Mouse (Mus musculus) myocyte (in vitro differentiated cells): Measurements from ENCODE around the gene Thbs3. TPM values are rescaled to one million over a fixed set of nuclear protein-coding genes. Genes with fewer than 3 reads are reported as not detected.

Experiments
- H3K27me3 ChIP-seq: one replicate; pipeline ENCODE4 v1.6.1; 2011; ENCODE audit not compliant: control insufficient read depth, insufficient read depth, insufficient read length
- H3K36me3 ChIP-seq: one replicate; pipeline ENCODE4 v1.6.1; 2011; ENCODE audit not compliant: control insufficient read depth, insufficient read depth
- H3K4me2 ChIP-seq: one replicate; pipeline ENCODE4 v1.6.1; 2011; ENCODE audit warnings: low read depth, control low read depth
- H3K4me3 ChIP-seq: one replicate; pipeline ENCODE4 v1.5.1; 2011; ENCODE audit warnings: mild to moderate bottlenecking, control low read depth, moderate library complexity
- H3K79me2 ChIP-seq: one replicate; pipeline ENCODE4 v1.6.1; 2011; ENCODE audit not compliant: control insufficient read depth, insufficient read depth
- H3ac ChIP-seq: one replicate; pipeline ENCODE4 v1.6.1; 2011; ENCODE audit not compliant: control insufficient read depth, insufficient read length
- CEBPB ChIP-seq: IDR thresholded peaks from 2 replicates; pipeline ENCODE4 v1.6.1; 2011; ENCODE audit warnings: mild to moderate bottlenecking, moderate library complexity; ENCODE audit not compliant: poor library complexity, insufficient read depth, severe bottlenecking
- E2F4 ChIP-seq: IDR thresholded peaks from one replicate; pipeline ENCODE4 v1.6.1; 2011; ENCODE audit warnings: mild to moderate bottlenecking, control low read depth, moderate library complexity; ENCODE audit not compliant: insufficient read depth
- MAX ChIP-seq: IDR thresholded peaks from one replicate; pipeline ENCODE4 v1.6.1; 2011; ENCODE audit warnings: low read depth, mild to moderate bottlenecking, control low read depth
- MYOD1 ChIP-seq, 3 experiments: IDR thresholded peaks; one replicate each; pipeline ENCODE4 v1.6.1; 2011; ENCODE audit warnings: control low read depth in 2 of 3, low read depth in 2 of 3, mild to moderate bottlenecking in 2 of 3, moderate library complexity in 1 of 3; ENCODE audit not compliant: insufficient read length in 2 of 3, control insufficient read depth in 1 of 3
- MYOG ChIP-seq, 3 experiments: IDR thresholded peaks; one replicate each; pipeline ENCODE4 v1.6.1; 2011; ENCODE audit warnings: control low read depth in 2 of 3, low read depth in 2 of 3, mild to moderate bottlenecking in 2 of 3; ENCODE audit not compliant: insufficient read length in 2 of 3, control insufficient read depth in 1 of 3, insufficient read depth in 1 of 3
- POLR2A ChIP-seq: IDR thresholded peaks from one replicate; pipeline ENCODE4 v1.6.1; 2011; ENCODE audit warnings: low read depth, mild to moderate bottlenecking, control low read depth, moderate library complexity; ENCODE audit not compliant: insufficient read length
- POLR2AphosphoS2 ChIP-seq: IDR thresholded peaks from one replicate; pipeline ENCODE4 v1.6.1; 2011; ENCODE audit warnings: low read depth, control low read depth; ENCODE audit not compliant: insufficient read length
- REST ChIP-seq: IDR thresholded peaks from one replicate; pipeline ENCODE4 v1.6.1; 2011; ENCODE audit warnings: mild to moderate bottlenecking, control low read depth, moderate library complexity; ENCODE audit not compliant: insufficient read depth, insufficient read length
- SRF ChIP-seq: IDR thresholded peaks from one replicate; pipeline ENCODE4 v1.6.1; 2011; ENCODE audit warnings: low read depth; ENCODE audit not compliant: control insufficient read depth, insufficient read length
- TCF12 ChIP-seq: IDR thresholded peaks from one replicate; pipeline ENCODE4 v1.6.1; 2011; ENCODE audit warnings: mild to moderate bottlenecking, control low read depth; ENCODE audit not compliant: poor library complexity, insufficient read depth, severe bottlenecking
- TCF3 ChIP-seq: IDR thresholded peaks from one replicate; pipeline ENCODE4 v1.6.1; 2011; ENCODE audit warnings: low read depth, control low read depth; ENCODE audit not compliant: insufficient read length
- USF1 ChIP-seq: IDR thresholded peaks from one replicate; pipeline ENCODE4 v1.6.1; 2011; ENCODE audit warnings: low read depth, mild to moderate bottlenecking, control low read depth, moderate library complexity
- polyA plus RNA-seq: library from polyadenylated mRNA; unstranded; fragments of >200 nt; fragmentation: generic; extraction: Trizol; gene quantifications from one replicate; pipeline ENCODE4 v1.2.1, GENCODE M21; 2012; ENCODE audit warnings: missing spikeins

Thbs3 gene
- polyA plus RNA-seq, 1 experiment = 5.9 TPM

DNA sequence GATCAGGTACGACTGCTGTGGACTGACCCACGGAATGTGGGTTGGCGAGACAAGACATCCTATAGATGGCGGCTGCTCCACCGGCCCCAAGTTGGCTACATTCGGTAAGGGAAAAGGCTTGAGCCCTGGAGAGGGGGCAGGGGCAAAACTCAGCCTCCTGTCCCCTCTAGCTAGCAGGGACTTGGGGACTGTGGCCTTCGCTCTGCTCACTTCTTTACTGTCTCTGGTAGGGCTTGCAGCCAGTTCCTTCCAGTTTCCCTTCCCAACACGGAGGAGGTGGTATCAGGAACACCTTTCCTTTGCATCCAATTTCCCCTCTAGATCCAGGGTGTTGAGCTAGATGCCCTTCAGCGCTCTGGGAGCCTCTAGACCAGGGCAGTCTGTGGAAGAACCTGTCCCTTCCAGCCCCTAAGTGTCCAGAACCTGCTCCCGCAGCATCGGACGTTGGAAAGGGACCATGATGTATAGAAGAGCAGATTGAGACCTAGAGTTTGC lies 10.4 kb downstream of the Thbs3 start:
- no peaks in the 10 kb centered on the region for H3K36me3 ChIP-seq
- TF ChIP-seq TCF12 (no peak), E2F4 (no peak), SRF (no peak), MYOD1 (IDR thresholded peaks at IDR 0.05; ENCODE audit: control insufficient read depth in 1 of 3, insufficient read length in 2 of 3, low read depth in 2 of 3) (no peak), TCF3 (no peak), USF1 (no peak), MAX (no peak), MYOG (IDR thresholded peaks at IDR 0.05; ENCODE audit: control insufficient read depth in 1 of 3, insufficient read depth in 1 of 3, insufficient read length in 2 of 3, low read depth in 2 of 3) (no peak)
- no peaks in the 10 kb centered on the region for H3K79me2 ChIP-seq
- H3K27me3 ChIP-seq = no peaks in the 10 kb centered on the region
- H3K4me3 ChIP-seq = no peak overlapping the region
- H3K4me2 ChIP-seq = no peak overlapping the region
- H3ac ChIP-seq = no peak overlapping the region

DNA sequence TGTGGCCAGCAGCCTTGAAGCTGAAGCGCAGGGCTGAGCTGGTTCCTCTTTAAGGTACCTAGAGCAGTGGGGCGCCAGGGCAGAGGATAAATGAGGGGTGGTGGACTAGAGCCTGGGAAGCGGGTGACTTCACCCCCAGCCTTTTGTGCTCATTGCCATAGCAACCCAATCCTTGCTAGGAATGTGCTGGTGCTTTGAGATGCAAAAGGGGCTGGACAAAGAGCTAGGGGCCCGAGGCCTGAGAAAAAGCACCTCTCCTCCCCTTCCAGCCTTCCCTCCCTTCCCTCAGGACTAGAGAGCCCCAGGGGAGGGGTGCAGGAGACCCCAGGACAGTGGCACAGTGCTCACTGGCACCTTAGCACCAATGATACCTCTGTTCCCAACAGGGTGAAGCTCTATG lies 10.9 kb downstream of the Thbs3 start:
- TF ChIP-seq USF1 (no peak), MAX (no peak), MYOG (IDR thresholded peaks at IDR 0.05; ENCODE audit: control insufficient read depth in 1 of 3, insufficient read depth in 1 of 3, insufficient read length in 2 of 3, low read depth in 2 of 3) (no peak), POLR2AphosphoS2 (no peak), MYOD1 (IDR thresholded peaks at IDR 0.05; ENCODE audit: control insufficient read depth in 1 of 3, insufficient read length in 2 of 3, low read depth in 2 of 3) (no peak), REST (no peak)
- no peak overlapping the region for H3ac ChIP-seq
- H3K4me3 ChIP-seq = no peak overlapping the region
- H3K27me3 ChIP-seq = no peaks in the 10 kb centered on the region
- H3K4me2 ChIP-seq = no peak overlapping the region
- no peaks in the 10 kb centered on the region for H3K79me2 ChIP-seq
- H3K36me3 ChIP-seq = no peaks in the 10 kb centered on the region

DNA sequence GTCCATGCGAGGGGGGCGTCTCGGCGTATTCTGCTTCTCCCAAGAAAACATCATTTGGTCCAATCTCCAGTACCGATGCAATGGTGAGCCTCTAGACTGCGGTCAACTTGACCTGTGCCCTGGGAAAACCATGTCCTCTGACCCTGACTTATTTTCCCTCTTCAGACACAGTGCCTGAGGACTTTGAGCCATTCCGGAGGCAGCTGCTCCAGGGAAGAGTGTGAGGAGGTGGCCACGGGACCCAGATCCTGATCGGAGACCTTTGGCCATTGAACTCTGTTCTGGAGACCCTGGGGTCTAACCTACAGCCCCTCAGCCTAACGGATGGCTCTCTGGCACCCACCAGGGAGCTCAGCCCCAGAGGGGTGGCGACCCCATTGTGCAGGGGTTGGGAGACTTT lies 11.4 kb downstream of the Thbs3 start:
- no peaks in the 10 kb centered on the region for H3K79me2 ChIP-seq
- H3ac ChIP-seq = no peak overlapping the region
- no peaks in the 10 kb centered on the region for H3K36me3 ChIP-seq
- H3K27me3 ChIP-seq = no peaks in the 10 kb centered on the region
- no peak overlapping the region for H3K4me2 ChIP-seq
- no peak for TF ChIP-seq MYOD1 (IDR thresholded peaks at IDR 0.05; ENCODE audit: control insufficient read depth in 1 of 3, insufficient read length in 2 of 3, low read depth in 2 of 3)
- H3K4me3 ChIP-seq = no peak overlapping the region

DNA sequence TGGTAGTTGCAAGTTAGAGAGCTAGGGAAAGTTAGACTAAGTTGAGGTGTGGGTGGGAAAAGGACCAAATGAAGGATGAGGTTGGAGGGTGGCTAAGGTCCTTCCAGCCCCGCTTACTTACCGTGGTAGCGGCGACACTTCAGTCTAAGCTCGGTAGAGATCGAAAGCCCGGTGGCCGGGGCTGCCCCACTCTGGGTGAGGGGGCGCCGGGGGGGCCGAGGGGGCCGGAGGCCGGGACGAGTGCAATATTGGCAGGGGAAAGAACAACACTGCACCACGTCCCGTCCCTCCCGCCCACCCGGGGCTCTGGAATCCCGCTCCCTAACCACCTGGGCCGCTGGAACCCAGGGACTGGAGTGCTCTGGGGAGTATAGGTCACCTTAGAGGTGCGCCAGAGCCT lies 11.9 kb downstream of the Thbs3 start, which contains the start of gene Mtx1:
Gene Mtx1 (minus strand): TSS at position 189 of the 400 bp plus-strand sequence.
- no peak for TF ChIP-seq MYOG (IDR thresholded peaks at IDR 0.05; ENCODE audit: control insufficient read depth in 1 of 3, insufficient read depth in 1 of 3, insufficient read length in 2 of 3, low read depth in 2 of 3)
- TF ChIP-seq CEBPB = no peak
- Histone ChIP-seq H3K27me3 (no peaks in the 10 kb centered on the region), H3K4me3 (peak within 1 kb of the TSS; percentile 22), H3ac (no peak within 1 kb of the TSS), H3K4me2 (peak within 1 kb of the TSS; percentile 70), H3K79me2 (no peaks in the 10 kb centered on the region), H3K36me3 (no peaks in the 10 kb centered on the region)

DNA sequence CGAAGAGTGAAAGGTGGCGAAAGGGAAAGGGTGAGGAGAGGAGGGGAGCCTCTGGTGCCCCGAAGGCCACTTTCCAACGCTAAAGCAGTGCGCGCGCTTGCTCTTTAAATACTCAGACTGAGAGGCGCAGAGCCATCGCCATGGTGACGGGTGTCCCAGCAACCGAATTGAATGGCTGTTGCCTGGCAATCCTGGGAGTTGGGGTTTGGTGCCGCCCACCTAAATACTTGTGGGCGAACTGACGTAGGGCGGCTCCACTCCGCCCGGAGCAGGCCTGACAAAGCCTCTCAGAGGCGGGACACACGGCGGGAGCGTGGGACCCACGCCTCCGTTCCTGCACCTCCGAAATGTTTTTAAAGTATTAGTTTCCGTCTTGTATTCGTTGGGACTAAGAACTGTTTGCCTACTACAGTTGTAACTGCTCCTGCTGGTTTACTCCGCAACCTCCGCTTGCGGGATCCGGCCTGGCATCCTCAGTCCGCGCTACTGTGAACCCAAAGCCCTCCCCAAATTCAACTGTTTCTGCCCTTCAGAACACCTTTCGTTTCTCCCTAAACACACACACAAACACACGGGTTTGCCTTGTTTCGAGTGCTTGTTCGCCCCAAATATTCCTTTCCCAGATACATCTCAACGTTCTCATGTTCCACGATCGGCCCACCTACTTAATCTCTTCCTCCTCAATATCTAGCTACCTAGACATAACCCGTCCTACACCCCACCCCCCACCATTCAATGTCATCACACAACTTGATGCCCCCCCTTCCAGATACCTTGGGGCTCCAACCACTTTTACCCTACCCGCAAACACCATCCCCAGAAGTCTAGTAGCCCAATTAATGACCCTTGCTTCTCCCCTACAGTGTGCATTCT lies 12.6 kb downstream of the Thbs3 start:
- no peak overlapping the region for H3ac ChIP-seq
- TF ChIP-seq MYOG (IDR thresholded peaks at IDR 0.05; ENCODE audit: control insufficient read depth in 1 of 3, insufficient read depth in 1 of 3, insufficient read length in 2 of 3, low read depth in 2 of 3) = no peak
- TF ChIP-seq SRF = no peak
- no peak for TF ChIP-seq POLR2A
- no peak for TF ChIP-seq POLR2AphosphoS2
- no peak for TF ChIP-seq MAX
- TF ChIP-seq REST = no peak
- TF ChIP-seq E2F4 = no peak
- TF ChIP-seq USF1 = no peak
- no peak for TF ChIP-seq CEBPB
- TF ChIP-seq MYOD1 (IDR thresholded peaks at IDR 0.05; ENCODE audit: control insufficient read depth in 1 of 3, insufficient read length in 2 of 3, low read depth in 2 of 3) = no peak
- TF ChIP-seq TCF3 = no peak
- no peak for TF ChIP-seq TCF12
- H3K4me2 ChIP-seq = peak overlapping the region; percentile 70
- no peaks in the 10 kb centered on the region for H3K36me3 ChIP-seq
- peak overlapping the region; percentile 22 for H3K4me3 ChIP-seq
- H3K27me3 ChIP-seq = no peaks in the 10 kb centered on the region
- no peaks in the 10 kb centered on the region for H3K79me2 ChIP-seq
